Comparison of ENCODE assay signal across 8 mouse cellular contexts in the genomic region with DNA sequence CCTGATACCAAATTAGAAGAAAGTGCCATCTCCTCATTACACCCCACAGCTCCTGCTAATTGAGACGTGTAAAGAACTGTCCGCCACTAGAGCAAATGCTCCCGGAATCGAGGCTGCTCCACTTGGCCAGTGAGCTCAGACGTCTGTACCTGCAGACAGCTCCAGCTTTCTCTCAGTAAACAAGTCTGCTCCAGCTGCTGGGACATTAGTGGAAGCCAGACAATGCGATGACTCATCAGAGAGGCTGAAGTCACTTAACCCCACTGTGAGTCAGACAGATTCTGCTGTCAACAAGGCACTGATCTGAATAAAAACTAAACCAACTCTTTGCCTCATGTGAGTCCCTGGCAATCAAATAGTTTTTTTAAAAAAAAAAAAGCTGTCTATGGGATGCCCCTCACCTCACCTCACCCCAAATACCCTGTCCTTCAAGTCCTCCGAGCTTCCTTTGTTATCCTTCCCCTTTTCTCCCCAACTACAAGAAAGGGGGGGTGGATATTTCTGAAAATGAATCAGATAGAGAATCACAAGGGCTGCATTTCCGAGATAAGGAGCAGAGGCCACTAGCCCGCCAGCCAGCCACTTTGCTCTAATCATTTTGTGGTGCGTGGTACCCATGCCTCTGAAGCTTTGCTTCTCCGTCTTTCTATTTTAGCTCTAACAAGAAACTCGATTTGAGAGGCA. TPM values are rescaled to one million over a fixed set of nuclear protein-coding genes. Genes with fewer than 3 reads are reported as not detected.
DNase-seq lines count a peak whose midpoint lies in the region; ATAC-seq and TF ChIP-seq lines count a peak whose summit lies in the region.

No protein-coding gene starts in this region.

- no peaks in the 10 kb centered on the region for H3K9me3 ChIP-seq in kidney, embryonic 14.5 days (ENCODE audit: control insufficient read depth, low read length)
- no peaks in the 10 kb centered on the region for H3K9me3 ChIP-seq in G1E (replicated peaks)
- no peaks in the 10 kb centered on the region for H3K9me3 ChIP-seq in forebrain, embryonic 13.5 days (replicated peaks)

- ATAC-seq in kidney, embryonic 14.5 days (ENCODE audit: low FRiP score, low TSS enrichment): no peak
- peak; percentile 76 for ATAC-seq in G1E (ENCODE audit: extremely low read depth, insufficient number of reproducible peaks, low FRiP score, poor library complexity, severe bottlenecking)
- 0 out of 2 replicates have a peak, but pooled peaks have one; percentile 43 for ATAC-seq in erythroid progenitor cell, adult 5-6 weeks (replicated peaks; ENCODE audit: low FRiP score, poor library complexity, severe bottlenecking)
- ATAC-seq in hematopoietic stem cell, adult 5-6 weeks (replicated peaks in 1 of 2; ENCODE audit: insufficient read depth in 1 of 2, low FRiP score in 2 of 2, low TSS enrichment in 1 of 2, low read depth in 1 of 2, poor library complexity in 2 of 2, severe bottlenecking in 2 of 2): peak; percentile 44 to 56; a peak in 3 of 4 replicates
- no peak for ATAC-seq in forebrain, embryonic 13.5 days

- WGBS in kidney, embryonic 14.5 days: 53% methylated on average over 12 of the region's 12 CpGs
- 18% methylated on average over 11 of the region's 12 CpGs for WGBS in macrophage (ENCODE audit: missing documents)
- 69% methylated on average over 12 of the region's 12 CpGs for WGBS in forebrain, embryonic 13.5 days

- no peaks in the 10 kb centered on the region for H3K4me1 ChIP-seq in kidney, embryonic 14.5 days (ENCODE audit: control insufficient read depth, insufficient read depth, low read length)
- H3K4me1 ChIP-seq in G1E (ENCODE audit: insufficient read depth, low read depth, low read length): peaks cover 69% of the 10 kb centered on the region
- H3K4me1 ChIP-seq in forebrain, embryonic 13.5 days: no peaks in the 10 kb centered on the region

- H3K4me3 ChIP-seq in kidney, embryonic 14.5 days (ENCODE audit: low read length): no peak overlapping the region
- peak overlapping the region; percentile 59; the same call in 1 of the 2 replicates for H3K4me3 ChIP-seq in G1E (ENCODE audit: low read depth, low read length)
- H3K4me3 ChIP-seq in macrophage (ENCODE audit: inconsistent target): no peak overlapping the region; the same call in 1 of the 2 replicates
- H3K4me3 ChIP-seq in forebrain, embryonic 13.5 days: no peak overlapping the region

- peak; percentile 8 for DNase-seq in kidney, adult 9 months
- peak; percentile 47 for DNase-seq in G1E (ENCODE audit: low spot score)
- no peak for DNase-seq in neural tube, embryonic 10.5 days (ENCODE audit: extremely low spot score, low spot score)

- no peaks in the 10 kb centered on the region for H3K79me2 ChIP-seq in macrophage (ENCODE audit: inconsistent target)

- no peaks in the 10 kb centered on the region for H3K36me3 ChIP-seq in kidney, embryonic 14.5 days (ENCODE audit: control insufficient read depth, insufficient read depth, low read length)
- H3K36me3 ChIP-seq in G1E (replicated peaks) (no peaks in the 10 kb centered on the region), macrophage (ENCODE audit: inconsistent target) (no peaks in the 10 kb centered on the region)
- H3K36me3 ChIP-seq in forebrain, embryonic 13.5 days (ENCODE audit: poor library complexity, severe bottlenecking): no peaks in the 10 kb centered on the region

- no peak for TF ChIP-seq CTCF in G1E (IDR thresholded peaks at IDR 0.05; ENCODE audit: low read depth, low read length)

- H3K27ac ChIP-seq in kidney, embryonic 14.5 days (ENCODE audit: low read depth, low read length): no peak overlapping the region
- H3K27ac ChIP-seq in macrophage: peak overlapping the region; percentile 41
- no peak overlapping the region for H3K27ac ChIP-seq in forebrain, embryonic 13.5 days

- H3K9ac ChIP-seq in kidney, embryonic 14.5 days (ENCODE audit: low read depth, low read length): no peak overlapping the region
- no peak overlapping the region for H3K9ac ChIP-seq in forebrain, embryonic 13.5 days

- no peaks in the 10 kb centered on the region for H3K27me3 ChIP-seq in kidney, embryonic 14.5 days (ENCODE audit: control insufficient read depth, insufficient read depth, low read length)
- no peaks in the 10 kb centered on the region for H3K27me3 ChIP-seq in G1E (ENCODE audit: insufficient read depth, low read length)
- H3K27me3 ChIP-seq in forebrain, embryonic 13.5 days: no peaks in the 10 kb centered on the region

- H3K4me2 ChIP-seq in kidney, embryonic 14.5 days (replicated peaks; ENCODE audit: low read depth, low read length): no peak overlapping the region
- no peak overlapping the region for H3K4me2 ChIP-seq in forebrain, embryonic 13.5 days

RNA-seq across cellular contexts. Expression of gene Dnm3, which starts 31.6 kb away (rescaled TPM):
- polyA plus RNA-seq in kidney, embryonic 14.5 days (2014; fragmentation: Nextera tagmentation; extraction: Ambion mirVana): 5.1 and 6.5 TPM in 2 replicates
- total RNA-seq in G1E (2014; fragmentation: Nextera tagmentation): 0.58 TPM in 1 of 2 replicates, not detected in the other
- 0.29 and 0.66 TPM in 2 replicates for total RNA-seq in G1E (2017)
- polyA plus RNA-seq in G1E (2012): 0.12 and 0.27 TPM in 2 replicates
- not detected in 2 replicates for total RNA-seq in erythroid progenitor cell, adult 5-6 weeks (2015; ENCODE audit: low replicate concordance)
- not detected in 2 replicates for total RNA-seq in erythroid progenitor cell, adult 5-6 weeks (2017; ENCODE audit: low replicate concordance)
- total RNA-seq in hematopoietic stem cell, adult 5-6 weeks (2017): 0.13 TPM in 1 of 2 replicates, not detected in the other
- total RNA-seq in macrophage (2018; cell fraction: chromatin; rRNA removed): 1 to 10 TPM in 2 of 26 experiments, under 1 TPM in 14, not detected in 10; 0.07 to 1.4 (median 0.31) TPM
- under 1 TPM in 13 of 26 experiments, not detected in 13; under 0.01 to 0.19 (median 0.09) TPM for total RNA-seq in macrophage (2018; cell fraction: cytosol; rRNA removed)
- total RNA-seq in macrophage (2018; cell fraction: nucleus; rRNA removed): 1 to 10 TPM in 1 of 26 experiments, under 1 TPM in 8, not detected in 17; 0.10 to 1.1 (median 0.25) TPM
- not detected in 3 replicates for polyA plus RNA-seq in macrophage (2018)
- 15.1 and 16.7 TPM in 2 replicates for polyA plus RNA-seq in forebrain, embryonic 13.5 days (2015; fragmentation: Nextera tagmentation; extraction: Ambion mirVana)

RNA-seq across cellular contexts. Expression of gene Mettl13, which starts 38.9 kb away (rescaled TPM):
- 9.8 and 19.3 TPM in 2 replicates for polyA plus RNA-seq in kidney, embryonic 14.5 days (2014; fragmentation: Nextera tagmentation; extraction: Ambion mirVana)
- total RNA-seq in G1E (2014; fragmentation: Nextera tagmentation): 16.0 and 16.9 TPM in 2 replicates
- 27.0 and 27.6 TPM in 2 replicates for total RNA-seq in G1E (2017)
- polyA plus RNA-seq in G1E (2012): 16.7 and 17.4 TPM in 2 replicates
- 1.4 and 2.5 TPM in 2 replicates for total RNA-seq in erythroid progenitor cell, adult 5-6 weeks (2015; ENCODE audit: low replicate concordance)
- total RNA-seq in erythroid progenitor cell, adult 5-6 weeks (2017; ENCODE audit: low replicate concordance): 1.7 and 1.8 TPM in 2 replicates
- 16.9 and 18.9 TPM in 2 replicates for total RNA-seq in hematopoietic stem cell, adult 5-6 weeks (2017)
- 10 to 100 TPM in 8 of 26 experiments, 1 to 10 TPM in 18; 1.1 to 27.0 (median 5.1) TPM for total RNA-seq in macrophage (2018; cell fraction: chromatin; rRNA removed)
- 1 to 10 TPM in 25 of 26 experiments, under 1 TPM in 1; 0.96 to 6.5 (median 3.3) TPM for total RNA-seq in macrophage (2018; cell fraction: cytosol; rRNA removed)
- total RNA-seq in macrophage (2018; cell fraction: nucleus; rRNA removed): 10 to 100 TPM in 3 of 26 experiments, 1 to 10 TPM in 23; 1.8 to 19.2 (median 3.6) TPM
- 3.0 to 4.9 TPM (median 4.5 TPM) in 3 replicates for polyA plus RNA-seq in macrophage (2018)
- polyA plus RNA-seq in forebrain, embryonic 13.5 days (2015; fragmentation: Nextera tagmentation; extraction: Ambion mirVana): 22.5 and 22.6 TPM in 2 replicates

Comparison
In these comparisons a context has a peak if more than half of its experiments do, and no peak if none do; other contexts are left out.
1. ATAC-seq: peak in G1E (single experiment), erythroid progenitor cell, adult 5-6 weeks (single experiment) and hematopoietic stem cell, adult 5-6 weeks (2 of 2); none in kidney, embryonic 14.5 days (single experiment) and forebrain, embryonic 13.5 days (single experiment).